Mouse (Mus musculus): ENCODE results near the gene 4930558K02Rik. TPM values are rescaled to one million over a fixed set of nuclear protein-coding genes. Genes with fewer than 3 reads are reported as not detected.

The 4930558K02Rik gene
- total RNA-seq, 2 experiments from 2014 or later, result 0.37 TPM; not detected in 1

DNA sequence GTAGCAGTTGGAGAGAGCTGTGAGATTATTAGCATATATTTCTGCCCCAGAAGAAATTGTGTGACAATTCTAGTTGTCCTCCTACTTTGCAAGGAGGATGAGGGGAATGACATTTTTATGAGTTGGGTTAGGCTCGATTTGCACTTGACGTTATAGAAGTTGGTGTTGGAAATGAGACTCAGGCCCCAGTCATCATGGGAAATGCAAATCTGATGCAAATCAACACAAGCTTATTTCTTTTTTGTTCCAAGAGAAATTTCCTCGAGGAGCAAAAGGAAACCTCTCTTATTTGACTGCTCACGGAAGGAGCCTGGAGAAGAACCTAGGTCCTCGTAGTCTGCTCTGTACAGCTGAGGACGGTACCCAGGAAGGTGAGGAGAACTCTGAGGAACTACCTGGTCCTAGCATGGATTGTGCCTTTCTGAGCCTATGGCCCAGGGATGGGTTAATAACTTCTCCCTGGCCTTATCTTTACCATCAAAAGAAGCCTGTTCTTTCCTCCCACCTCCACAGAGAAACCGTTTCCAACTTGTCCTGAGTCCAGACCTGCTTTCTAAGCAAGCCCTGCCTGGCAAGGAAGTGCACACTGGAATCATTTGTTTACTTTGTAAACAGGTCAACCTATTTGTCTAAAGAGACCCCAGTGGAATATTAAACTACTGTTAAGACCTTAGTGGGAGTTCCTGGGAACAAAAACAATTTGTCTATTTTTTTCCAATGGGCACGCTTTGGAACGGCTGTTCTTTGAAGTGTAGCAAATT, 76.6 kb downstream of the 4930558K02Rik start:
- peak in 1 of 2 experiments; percentile 9 for DNase-seq (ENCODE audit: low spot score in 2 of 2)

DNA sequence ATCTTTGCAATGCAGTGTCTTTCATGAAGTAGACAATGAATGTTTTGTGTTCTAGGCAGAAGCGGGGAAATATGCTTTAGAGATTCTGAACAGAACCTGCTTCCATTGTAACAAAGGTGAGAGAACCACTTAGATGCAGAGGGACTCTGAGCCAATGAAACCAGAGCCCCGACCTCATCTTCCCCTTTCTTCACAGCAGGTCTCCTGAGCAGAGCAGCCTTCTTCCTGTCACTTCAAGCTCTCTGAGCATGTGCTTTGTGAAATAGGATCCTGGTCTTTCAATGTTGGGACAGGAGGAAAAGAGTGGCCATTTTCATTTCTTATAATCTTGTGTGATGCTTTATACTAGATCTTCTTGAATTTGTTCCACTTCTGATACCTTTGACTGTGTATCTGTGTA, 79.3 kb downstream of the 4930558K02Rik start:
- no peak for DNase-seq (ENCODE audit: low spot score in 2 of 2)

DNA sequence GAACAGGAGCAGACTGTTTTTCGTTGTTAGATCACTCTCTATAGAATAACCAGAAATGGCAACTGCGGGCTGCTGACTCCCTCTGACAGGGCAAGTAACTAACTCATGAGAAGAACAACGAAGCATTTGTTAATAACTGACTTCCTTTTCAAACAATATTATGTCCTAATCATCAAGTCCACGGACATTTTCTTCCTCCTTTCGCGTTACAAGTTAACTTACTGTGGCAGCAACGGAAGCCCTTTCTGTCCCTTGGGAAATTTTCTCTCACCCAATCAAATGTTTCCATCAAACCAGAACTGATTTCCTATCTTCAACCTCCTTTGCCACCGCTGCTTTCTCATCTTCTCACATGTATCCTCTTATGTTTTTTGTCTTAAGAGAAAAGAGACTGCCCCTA, 82.2 kb downstream of the 4930558K02Rik start:
- no peak for DNase-seq (ENCODE audit: low spot score in 2 of 2)

DNA sequence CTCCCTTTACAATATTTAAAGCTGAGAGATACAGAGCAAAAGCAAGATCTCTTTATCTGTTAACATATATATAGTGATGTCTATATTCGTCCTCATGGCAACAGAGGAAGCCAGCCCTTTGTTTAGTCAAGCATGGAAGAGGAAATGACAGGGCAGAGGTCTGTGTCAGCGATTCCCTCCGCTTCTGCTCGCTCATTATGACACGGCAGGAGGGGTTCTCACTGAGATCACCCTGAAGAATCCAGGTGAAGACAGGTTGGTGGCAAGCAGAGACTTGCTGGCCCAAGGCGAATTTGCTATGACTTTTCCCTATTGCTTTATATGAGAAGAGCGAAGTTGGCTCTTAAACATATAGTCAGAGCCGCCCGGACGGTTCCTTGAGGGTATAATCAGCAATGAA, 83.3 kb downstream of the 4930558K02Rik start:
- no peak for DNase-seq (ENCODE audit: low spot score in 2 of 2)

DNA sequence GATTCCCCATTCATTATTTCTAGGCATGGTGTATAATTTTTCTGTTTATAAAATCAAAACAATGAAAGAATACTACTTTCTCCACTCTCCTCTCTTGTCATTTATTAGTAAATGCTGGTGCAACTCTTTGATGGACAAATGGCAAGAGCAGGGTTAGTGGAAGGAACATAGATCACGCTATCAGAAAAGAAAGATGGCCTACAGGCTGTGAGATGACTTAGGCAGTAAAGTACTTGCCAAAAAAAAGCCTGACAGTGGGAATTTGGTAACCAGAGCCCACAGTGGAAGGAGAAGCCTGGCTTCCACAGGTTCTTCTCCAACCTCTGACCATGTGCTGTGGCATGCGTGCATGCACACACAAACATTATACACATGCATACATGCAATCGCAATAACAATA, 84.4 kb downstream of the 4930558K02Rik start:
- DNase-seq (ENCODE audit: low spot score in 2 of 2), result no peak

- DNase-seq (ENCODE audit: low spot score in 2 of 2), result no peak
Measured at GRCm38 (mm10) chr1:161894553-161894952, 84.9 kb downstream of the 4930558K02Rik start.

DNA sequence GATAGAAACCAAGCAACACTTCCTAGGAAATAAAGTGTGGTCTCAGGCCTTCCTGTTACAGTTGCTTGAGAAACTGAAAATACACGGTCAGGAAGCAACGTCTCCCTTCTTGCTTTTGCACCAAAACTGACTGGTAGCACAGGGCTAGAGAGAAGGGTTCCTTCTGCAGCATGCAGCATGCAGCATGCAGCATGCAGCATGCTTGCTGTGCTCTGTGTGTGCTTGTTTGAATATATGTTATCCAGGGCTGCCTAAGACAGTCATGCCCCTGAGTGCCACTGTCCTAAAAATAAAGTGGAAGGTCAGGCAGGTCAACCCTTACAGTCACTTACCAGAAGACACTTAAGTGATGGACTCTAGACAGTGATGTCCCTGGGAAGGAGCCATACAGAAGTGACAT, 85.3 kb downstream of the 4930558K02Rik start:
- no peak for DNase-seq (ENCODE audit: low spot score in 2 of 2)

Other genes with a start within 250 kb of the 4930558K02Rik start
- gene Fasl, start 191.1 kb downstream of the 4930558K02Rik start, total RNA-seq (2021), result under 1 TPM; 0.33 to 0.62 TPM
- 10 to 100 TPM; 36.7 to 44.8 TPM for gene Suco, start 103.0 kb downstream of the 4930558K02Rik start, total RNA-seq (2021)
- gene Pigc, start 10.4 kb downstream of the 4930558K02Rik start, total RNA-seq (2021), result 10 to 100 TPM; 15.4 to 18.0 TPM

Data from layer of hippocampus, postnatal 10 days (tissue).